Mouse (Mus musculus): Measurements from ENCODE around the gene Tmed9.
"Not testable (repeated sequence)": the region's sequence is repeated elsewhere in the genome, so short reads cannot be mapped to it uniquely, and the experiment has no call there.

Tmed9 gene

DNA sequence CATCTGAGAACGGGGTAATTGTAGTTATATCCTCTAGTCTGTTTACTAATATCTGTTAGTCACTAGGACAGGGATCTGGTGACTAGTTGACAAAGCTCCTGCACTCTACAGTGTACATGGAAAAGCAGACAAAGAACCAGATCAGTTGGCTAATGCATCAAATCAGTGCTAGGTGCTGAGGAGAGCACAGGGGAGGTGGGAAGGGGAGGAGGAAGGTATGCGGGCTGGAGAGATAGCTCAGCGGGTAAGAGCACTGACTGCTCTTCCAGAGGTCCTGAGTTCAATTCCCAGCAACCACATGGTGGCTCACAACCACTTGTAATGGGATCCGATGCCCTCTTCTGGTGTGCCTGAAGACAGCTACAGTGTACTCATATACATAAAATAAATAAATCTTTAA lies 5.0 kb upstream of the Tmed9 start:
- DNase-seq: not testable (repeated sequence)

GRCm38 (mm10) chr13:55569726-55570285 lies 3.7 kb upstream of the Tmed9 start:
- peak; percentile 49 to 63 for DNase-seq

GRCm38 (mm10) chr13:55570286-55570973 lies 3.1 kb upstream of the Tmed9 start:
- DNase-seq: peak; percentile 65 to 71

GRCm38 (mm10) chr13:55571027-55571751 lies 2.3 kb upstream of the Tmed9 start, which contains the start of gene Fam193b:
Fam193b (minus strand) TSS chr13:55571120.
- peak; percentile 96 to 97 for DNase-seq

GRCm38 (mm10) chr13:55571977-55572376 lies 1.6 kb upstream of the Tmed9 start:
- DNase-seq: no peak

GRCm38 (mm10) chr13:55574321-55574720 lies 789 bp downstream of the Tmed9 start:
- no peak for DNase-seq

GRCm38 (mm10) chr13:55575932-55576331 lies 2.4 kb downstream of the Tmed9 start:
- DNase-seq: peak in 1 of 2 experiments; percentile 26

DNA sequence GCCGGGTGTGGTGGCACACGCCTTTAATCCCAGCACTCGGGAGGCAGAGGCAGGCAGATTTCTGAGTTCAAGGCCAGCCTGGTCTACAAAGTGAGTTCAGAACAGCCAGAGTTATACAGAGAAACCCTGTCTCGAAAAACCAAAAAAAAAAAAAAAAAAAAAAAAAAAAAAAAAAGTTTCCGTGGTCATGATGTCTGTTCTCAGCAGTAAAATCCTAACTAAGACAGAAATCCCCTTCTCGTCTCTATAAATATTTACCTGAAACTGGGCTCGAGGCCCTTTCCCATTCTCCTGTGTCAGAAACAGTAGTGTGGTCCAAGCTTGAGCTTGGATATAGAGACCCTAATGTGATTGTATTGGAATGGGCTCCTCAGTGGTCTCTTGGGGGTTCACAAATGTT lies 3.3 kb downstream of the Tmed9 start:
- DNase-seq: not testable (repeated sequence)

DNA sequence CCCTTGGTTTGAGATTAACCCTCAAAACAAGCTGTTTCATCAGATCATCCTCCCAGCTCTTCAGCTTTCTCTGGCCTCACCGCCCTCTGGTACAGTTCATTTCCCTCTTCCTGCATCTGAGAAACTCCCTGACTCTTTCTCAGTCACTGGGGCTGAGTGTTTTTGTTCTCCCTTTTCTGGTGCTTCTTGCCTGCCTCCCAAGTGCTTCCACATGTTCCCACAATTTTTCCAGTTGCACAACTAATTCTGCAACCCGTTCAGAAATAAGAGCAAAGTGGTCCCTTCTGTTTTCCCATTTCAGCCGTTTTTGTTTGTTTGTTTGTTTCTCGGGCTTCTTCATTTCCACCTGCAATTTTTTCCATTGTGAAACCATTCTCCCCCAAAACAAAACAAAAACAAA lies 4.6 kb downstream of the Tmed9 start:
- DNase-seq: no peak

DNA sequence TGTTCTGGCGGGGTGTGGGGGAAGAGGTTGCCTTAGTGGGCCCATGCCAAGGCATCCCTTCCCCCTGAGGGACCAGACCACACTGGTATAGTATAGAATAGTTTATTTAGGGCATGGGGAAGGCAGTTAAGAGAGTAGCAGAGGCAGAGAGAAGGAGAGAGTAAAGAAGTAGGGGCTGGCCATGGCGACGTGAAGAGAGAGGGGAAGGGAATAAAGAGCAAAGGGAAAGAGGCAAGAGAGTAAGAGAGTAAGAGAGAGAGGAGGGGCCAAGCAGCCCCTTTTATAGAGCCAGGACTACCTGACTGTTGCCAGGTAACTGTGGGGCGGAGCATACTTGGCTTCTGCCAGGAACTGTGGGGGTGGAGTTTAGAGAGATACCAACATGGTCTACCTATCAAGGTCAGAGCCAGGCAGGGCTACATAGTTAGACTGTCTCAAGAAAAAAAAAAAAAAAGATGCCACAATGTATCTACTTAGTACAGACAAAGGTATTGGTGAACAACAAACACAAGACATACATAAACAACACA lies 18.5 kb downstream of the Tmed9 start:
- peak in 1 of 2 experiments; percentile 16 for DNase-seq

DNA sequence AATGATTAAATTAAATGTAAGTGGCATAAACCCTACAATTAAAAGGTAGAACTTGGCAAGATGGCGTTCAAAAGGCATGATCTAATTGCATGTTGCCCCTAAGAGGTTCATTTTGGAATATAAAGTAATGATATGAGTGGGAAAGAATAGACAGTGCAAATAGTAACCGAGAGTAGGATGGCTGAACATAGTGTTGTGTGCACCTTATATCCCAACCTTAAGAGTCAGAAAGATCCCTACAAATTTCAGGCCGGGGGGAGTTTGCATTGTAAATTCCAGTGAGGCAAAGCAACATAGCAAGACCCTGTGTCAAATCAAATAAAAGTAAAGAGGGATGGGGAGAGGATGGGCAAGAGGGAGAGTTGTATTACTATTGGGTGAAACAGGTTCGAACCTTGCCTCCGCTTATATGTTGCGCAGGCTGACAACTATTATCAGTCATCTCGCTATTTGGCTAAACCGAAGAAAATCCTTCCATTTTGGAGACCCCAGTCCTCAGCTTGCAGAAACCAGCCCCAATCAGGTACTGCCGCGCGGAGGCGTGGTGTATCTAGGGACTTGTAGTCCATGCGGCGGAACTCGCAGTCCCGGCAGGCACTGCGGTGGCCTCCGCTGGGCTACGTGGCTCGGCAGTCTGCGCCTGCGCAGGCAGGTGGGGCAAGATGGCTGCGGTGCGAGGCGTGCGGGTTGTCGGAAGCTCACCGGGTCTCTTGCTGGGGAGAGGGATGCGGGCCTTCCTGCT lies 19.2 kb downstream of the Tmed9 start:
- DNase-seq: peak; percentile 97 to 99

DNA sequence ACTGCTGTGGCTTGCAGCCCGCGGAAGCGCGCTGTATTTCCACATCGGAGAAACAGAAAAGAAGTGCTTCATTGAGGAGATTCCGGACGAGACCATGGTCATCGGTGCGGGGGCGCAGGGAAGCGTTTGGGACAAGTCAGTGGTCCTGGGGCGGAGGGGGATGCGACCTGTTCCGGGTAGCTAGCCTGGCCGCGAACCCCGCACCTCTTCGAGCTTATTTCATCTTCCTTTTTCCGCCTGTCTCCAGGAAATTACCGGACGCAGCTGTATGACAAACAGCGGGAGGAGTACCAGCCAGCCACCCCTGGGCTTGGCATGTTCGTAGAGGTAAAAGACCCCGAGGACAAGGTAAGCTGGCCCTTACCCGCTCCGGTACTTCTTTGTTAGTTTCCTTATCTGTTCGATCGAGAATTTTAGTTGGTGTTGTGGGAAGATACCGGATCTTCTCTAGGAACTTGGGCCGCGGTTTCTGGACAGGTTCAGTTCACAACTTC lies 19.8 kb downstream of the Tmed9 start:
- no peak for DNase-seq

- no peak for DNase-seq
Measured at GRCm38 (mm10) chr13:55595375-55595774, 21.8 kb downstream of the Tmed9 start.

- DNase-seq: no peak
Measured at GRCm38 (mm10) chr13:55596802-55597201, 23.3 kb downstream of the Tmed9 start.

DNA sequence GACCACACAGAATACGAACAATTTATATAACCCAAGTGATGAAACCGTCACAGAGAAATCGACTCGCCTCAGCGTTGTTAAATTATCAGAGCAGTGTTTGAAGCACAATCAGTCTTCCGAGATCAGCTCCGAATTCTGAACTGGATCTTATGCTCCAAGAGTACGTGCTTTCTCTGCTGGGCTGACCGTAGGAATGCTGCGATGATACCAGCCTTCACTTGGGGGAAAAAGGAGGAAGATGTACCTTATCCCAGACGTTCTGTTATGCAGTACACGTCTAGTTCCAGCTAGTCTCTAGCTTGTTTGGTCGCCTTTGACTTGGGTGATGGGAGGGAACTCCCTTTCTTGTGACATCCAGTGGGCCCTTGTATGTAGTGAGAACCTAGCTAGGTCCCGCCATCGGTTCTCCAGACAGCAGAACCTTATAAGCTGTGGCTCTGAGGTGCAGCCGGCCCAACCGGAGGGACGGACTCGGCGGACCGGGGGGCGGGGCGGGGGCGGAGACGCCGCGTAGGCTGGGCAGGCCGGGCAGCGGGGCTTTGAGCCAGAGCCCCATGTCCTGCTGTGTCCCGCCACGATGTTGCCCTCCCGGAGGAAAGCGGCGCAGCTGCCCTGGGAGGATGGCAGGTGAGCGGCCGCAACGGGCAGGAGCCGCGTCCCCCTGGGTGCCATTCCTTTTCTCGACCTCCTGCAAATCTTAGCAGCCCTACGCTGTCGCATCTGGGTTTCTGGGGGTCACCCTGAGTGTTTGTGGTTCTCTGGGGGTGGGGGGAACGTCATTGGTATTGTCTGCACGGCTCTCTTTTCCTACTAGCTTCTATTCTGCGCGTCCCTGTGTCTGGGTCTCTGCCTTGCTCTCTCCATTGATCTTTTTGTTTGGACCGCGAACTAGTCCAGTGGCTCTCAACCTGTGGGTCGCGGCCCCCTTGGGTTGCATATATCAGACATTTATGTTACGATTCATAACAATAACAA lies 26.3 kb downstream of the Tmed9 start, which contains the start of gene B4galt7:
Gene B4galt7, plus strand, starts transcription at position 331 of the 975 bp plus-strand sequence.
- DNase-seq: peak; percentile 92 to 94

GRCm38 (mm10) chr13:55600657-55601056 lies 27.1 kb downstream of the Tmed9 start:
- no peak for DNase-seq

GRCm38 (mm10) chr13:55601611-55602010 lies 28.1 kb downstream of the Tmed9 start:
- DNase-seq: peak; percentile 91 to 94

DNA sequence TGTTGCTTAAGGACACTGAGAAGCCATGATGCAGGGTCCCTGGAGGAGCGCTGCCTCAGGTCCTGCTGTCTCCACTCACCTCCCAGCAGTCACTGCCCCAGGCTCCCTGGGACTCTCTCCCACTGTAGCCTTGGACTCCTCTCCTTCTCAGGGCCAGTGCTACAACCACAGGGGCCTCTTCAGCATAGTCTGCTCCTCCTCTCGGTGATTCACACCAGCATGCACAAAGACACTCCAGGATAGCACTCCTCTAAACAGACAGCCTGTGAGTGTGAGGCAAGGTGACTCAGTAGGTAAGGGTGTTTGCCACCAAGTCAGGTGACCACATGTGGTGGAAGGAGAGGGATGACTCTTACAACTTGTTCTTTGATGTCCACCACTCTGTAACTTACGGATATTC lies 31.1 kb downstream of the Tmed9 start:
- no peak for DNase-seq

DNA sequence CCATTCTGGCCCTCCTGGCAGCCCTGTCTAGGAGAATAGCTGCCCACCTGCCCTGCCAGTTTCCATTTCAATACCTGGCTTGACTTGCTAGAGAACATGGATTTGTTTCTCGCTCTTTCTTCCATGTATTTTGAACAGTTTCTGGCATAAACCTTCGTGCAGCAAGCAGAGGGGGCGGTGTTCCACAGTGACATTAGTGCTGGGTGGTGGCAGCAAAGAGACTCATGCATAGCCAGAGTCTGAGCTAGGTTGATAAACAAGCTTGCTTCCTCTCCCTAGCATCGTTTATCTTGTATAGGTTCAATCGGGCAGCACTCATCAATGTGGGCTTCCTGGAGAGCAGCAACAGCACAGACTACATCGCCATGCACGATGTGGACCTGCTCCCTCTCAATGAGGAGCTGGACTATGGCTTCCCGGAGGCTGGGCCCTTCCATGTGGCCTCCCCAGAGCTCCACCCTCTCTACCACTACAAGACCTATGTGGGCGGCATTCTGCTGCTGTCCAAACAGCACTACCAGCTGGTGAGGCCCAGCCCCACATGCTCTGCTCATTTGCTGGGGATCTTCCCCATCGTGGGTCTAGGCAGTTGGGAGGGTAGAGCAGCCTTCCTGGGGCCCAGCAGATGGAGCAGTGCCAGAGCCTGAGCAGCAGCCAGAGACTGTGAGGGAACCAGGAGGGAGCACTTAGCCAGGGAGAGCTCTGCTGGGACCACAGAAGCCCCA lies 33.5 kb downstream of the Tmed9 start:
- no peak for DNase-seq

- no peak for DNase-seq
Measured at GRCm38 (mm10) chr13:55607624-55608006, 34.1 kb downstream of the Tmed9 start.

DNA sequence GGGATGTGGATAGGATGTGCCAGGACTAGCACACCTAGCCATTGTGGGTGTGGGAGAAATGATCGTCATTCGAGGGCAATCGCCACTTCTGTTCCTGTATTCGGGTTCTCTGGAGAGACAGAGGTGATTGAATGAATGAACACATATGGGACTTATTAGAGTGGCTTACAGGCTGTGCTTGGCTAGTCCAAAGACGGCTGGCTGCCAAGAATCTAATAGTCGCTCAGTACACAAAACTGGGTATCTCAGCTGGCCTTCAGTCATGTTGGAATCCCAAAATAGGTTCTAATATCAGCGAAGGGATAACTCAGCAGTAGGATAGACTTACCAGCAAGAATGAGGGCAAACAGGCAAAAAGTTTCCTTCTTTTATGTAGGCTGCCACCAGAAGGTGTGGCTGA lies 38.5 kb downstream of the Tmed9 start:
- DNase-seq: no peak
